Mouse (Mus musculus) limb, embryonic 12.5 days (tissue): ENCODE results near the gene 1700042G07Rik. TPM values are rescaled to one million over a fixed set of nuclear protein-coding genes. Genes with fewer than 3 reads are reported as not detected.
A peak's percentile ranks its signal among the peaks of the same experiment; 100 is the strongest.

Experiments
- ATAC-seq: fragments of 200-750 bp; cut with Nextera tagmentation; 2 replicates; pipeline ENCODE4 v1.8.0; 2017; ENCODE audit warnings: low read depth, moderate TSS enrichment; ENCODE audit not compliant: insufficient number of reproducible peaks, insufficient read depth, low FRiP score, low TSS enrichment
- H3K27ac ChIP-seq: fragments of 300-500 bp; sonication (generic); 2 replicates; pipeline ENCODE4 v1.5.1; 2016; ENCODE audit warnings: mild to moderate bottlenecking, moderate library complexity
- H3K27me3 ChIP-seq: fragments of 300-500 bp; sonication (generic); 2 replicates; pipeline ENCODE4 v1.6.1; 2016; ENCODE audit warnings: mild to moderate bottlenecking, moderate library complexity
- H3K36me3 ChIP-seq: fragments of 300-500 bp; sonication (generic); 2 replicates; pipeline ENCODE4 v1.6.1; 2016; ENCODE audit warnings: mild to moderate bottlenecking, moderate library complexity
- H3K4me1 ChIP-seq: fragments of 300-500 bp; sonication (generic); replicated peaks from 2 replicates; pipeline ENCODE4 v1.6.1; 2016
- H3K4me2 ChIP-seq: fragments of 300-500 bp; sonication (generic); 2 replicates; pipeline ENCODE4 v1.6.1; 2016; ENCODE audit warnings: mild to moderate bottlenecking, moderate library complexity
- H3K4me3 ChIP-seq: fragments of 300-500 bp; sonication (generic); replicated peaks from 2 replicates; pipeline ENCODE4 v1.5.1; 2016; ENCODE audit warnings: mild to moderate bottlenecking
- H3K9ac ChIP-seq: fragments of 300-500 bp; sonication (generic); replicated peaks from 2 replicates; pipeline ENCODE4 v1.6.1; 2016; ENCODE audit warnings: mild to moderate bottlenecking, moderate library complexity
- H3K9me3 ChIP-seq: fragments of 300-500 bp; sonication (generic); 2 replicates; pipeline ENCODE4 v1.6.1; 2016; ENCODE audit warnings: mild to moderate bottlenecking, moderate library complexity
- WGBS: fragments of 180-500 bp; shearing (Covaris S2); methylation state at CpG from one replicate; pipeline ENCODE4 v1.1.7; 2016; 5-methylcytosine and 5-hydroxymethylcytosine counted together
- polyA plus RNA-seq: library from polyadenylated mRNA; unstranded; fragments of >200 nt; fragmentation: Nextera tagmentation; extraction: Ambion mirVana; gene quantifications from 2 replicates; pipeline ENCODE4 v1.2.1, GENCODE M21; 2016

Gene 1700042G07Rik
- polyA plus RNA-seq = not detected in 2 replicates

DNA sequence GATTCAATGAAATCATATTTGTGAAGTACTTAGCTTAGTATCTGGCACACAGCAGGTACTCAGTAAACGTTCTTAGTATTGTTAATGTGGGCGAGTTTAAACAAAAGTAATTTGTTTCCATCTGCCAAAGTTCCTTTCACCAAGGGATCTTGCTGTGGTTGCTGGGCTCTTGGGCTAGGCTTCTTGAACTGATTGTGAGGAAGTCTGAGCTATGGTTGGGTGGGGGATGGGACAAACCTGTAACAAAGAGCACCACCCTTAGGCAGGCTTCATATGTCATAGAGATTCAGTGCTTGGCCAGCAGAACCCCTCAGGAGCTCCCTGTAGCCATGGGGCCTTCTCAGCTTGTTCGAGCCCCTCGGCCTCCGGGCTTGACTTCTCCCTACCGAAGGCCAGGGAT, at the start of gene 1700042G07Rik, which contains the start of gene Gm49337:
Gene 1700042G07Rik, plus strand, starts transcription at position 301 of the 400 bp plus-strand sequence.
Gene Gm49337, plus strand, starts transcription at position 313 of the 400 bp plus-strand sequence.
- Histone ChIP-seq H3K27me3 (no peaks in the 10 kb centered on the region), H3K36me3 (no peaks in the 10 kb centered on the region), H3K27ac (no peak within 1 kb of the TSS), H3K9ac (no peak within 1 kb of the TSS), H3K4me1 (peaks cover 29% of the 10 kb centered on the region), H3K9me3 (no peaks in the 10 kb centered on the region), H3K4me2 (no peak within 1 kb of the TSS), H3K4me3 (no peak within 1 kb of the TSS)
- WGBS = 87% methylated on average over 6 of the region's 6 CpGs
- ATAC-seq = no peak

DNA sequence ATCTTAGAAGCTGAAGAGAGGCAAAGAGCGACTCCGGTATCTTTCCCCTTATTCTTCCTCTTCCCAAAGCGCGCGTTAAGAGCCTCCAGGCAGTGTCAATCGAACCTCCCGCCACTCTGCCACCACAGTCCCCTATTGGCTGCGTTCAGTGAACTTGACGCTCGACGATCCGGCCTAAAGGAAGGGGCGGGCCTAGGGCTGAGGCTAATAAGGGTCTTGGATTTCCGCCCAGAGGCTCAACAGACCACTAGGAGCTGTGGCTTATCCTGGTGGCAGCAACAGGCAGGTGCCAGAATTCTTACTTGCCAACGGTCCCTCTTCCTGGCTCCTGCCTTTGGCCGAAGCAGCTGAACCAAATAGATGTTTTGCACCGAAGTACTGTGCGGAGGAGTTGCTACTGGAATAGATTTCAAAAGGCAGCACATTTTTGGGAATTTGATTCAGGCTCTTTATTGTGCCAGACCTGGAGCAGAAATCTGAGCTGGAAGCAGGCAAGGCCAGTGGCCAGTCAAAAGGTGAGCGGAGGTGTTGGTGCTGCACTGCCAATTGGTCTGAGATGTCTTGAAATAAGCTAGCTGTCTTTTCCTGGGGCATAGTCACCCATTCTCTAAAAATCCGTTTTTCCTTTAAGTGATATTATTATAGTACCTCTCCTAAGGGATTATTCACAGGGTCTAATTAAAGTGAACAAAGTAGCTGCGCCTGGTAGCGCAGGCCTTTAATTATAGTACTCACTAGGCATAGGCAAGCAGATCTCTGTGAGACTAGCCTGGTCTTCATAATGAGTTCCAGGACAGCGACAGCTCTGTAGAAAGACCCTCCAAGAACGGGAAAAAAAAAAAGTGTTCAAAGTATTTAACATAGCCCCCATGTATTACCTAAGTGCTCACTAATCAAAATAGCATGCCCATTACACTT, 49.3 kb upstream of the 1700042G07Rik start, which contains the start of the genes Rad54l and Pomgnt1:
Gene Rad54l, minus strand, starts transcription at position 89 of the 918 bp plus-strand sequence.
Gene Pomgnt1, plus strand, starts transcription at position 239 of the 918 bp plus-strand sequence.
- ATAC-seq = peak; percentile 98
- H3K9me3 ChIP-seq = no peaks in the 10 kb centered on the region
- H3K9ac ChIP-seq = peak within 1 kb of the TSS; percentile 66
- WGBS = 2% methylated on average over 24 of the region's 24 CpGs
- peak within 1 kb of the TSS; percentile 53 for H3K4me3 ChIP-seq
- H3K27me3 ChIP-seq = no peaks in the 10 kb centered on the region
- peak within 1 kb of the TSS; percentile 69 for H3K27ac ChIP-seq
- peak within 1 kb of the TSS; percentile 73 for H3K4me2 ChIP-seq
- H3K4me1 ChIP-seq = peaks cover 13% of the 10 kb centered on the region
- peaks cover 14% of the 10 kb centered on the region for H3K36me3 ChIP-seq

DNA sequence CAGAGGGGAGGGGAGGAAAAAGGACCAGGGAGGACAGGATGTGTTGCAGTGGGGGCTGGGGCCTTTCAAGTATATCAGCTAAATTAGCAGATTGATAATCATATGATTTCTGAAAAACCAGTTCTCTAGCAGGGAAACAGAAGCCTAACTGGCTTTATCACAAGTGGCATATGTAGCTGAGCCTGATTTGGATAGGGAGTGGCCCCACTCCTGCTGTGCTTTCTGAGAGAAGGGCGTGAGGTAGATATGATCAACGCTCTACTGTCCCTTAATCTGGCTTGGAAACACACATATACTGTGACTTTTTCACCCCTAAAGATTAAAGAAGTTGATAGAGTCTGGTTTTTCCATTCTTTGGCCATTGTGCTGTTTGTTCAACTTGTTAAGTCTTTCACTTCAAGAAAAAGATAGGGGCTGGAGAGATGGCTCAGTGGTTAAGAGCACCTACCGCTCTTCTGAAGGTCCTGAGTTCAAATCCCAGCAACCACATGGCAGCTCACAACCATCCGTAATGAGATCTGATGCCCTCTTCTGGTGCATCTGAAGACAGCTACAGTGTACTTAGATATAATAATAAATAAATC, 47.3 kb upstream of the 1700042G07Rik start:
- Histone ChIP-seq H3K9me3 (no peaks in the 10 kb centered on the region), H3K4me2 (no peak overlapping the region), H3K27me3 (no peaks in the 10 kb centered on the region), H3K4me3 (no peak overlapping the region), H3K4me1 (peaks cover 13% of the 10 kb centered on the region), H3K27ac (no peak overlapping the region), H3K36me3 (no peaks in the 10 kb centered on the region), H3K9ac (no peak overlapping the region)
- ATAC-seq = no peak
- WGBS = 94% methylated on average over 4 of the region's 4 CpGs

DNA sequence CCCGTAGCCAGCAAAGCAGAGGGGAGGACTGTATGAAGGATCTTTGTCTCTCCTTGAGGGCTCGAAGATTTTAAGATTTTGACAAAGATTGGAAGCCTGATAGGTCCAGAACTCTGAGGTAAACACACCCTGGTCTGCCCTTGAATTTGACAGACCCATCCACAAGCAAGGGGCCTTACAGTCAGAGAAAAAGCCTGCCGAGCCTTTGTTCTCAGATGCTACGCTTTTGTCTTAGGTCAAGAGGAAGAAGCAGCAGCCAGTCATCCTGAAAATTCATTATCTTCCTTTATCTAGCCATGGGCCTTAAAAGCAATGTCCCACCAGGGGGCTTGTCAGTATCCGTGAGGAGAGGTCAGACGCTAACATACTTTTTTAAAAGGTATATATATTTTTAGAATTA, 45.2 kb upstream of the 1700042G07Rik start:
- H3K27ac ChIP-seq = no peak overlapping the region
- no peak overlapping the region for H3K9ac ChIP-seq
- H3K27me3 ChIP-seq = no peaks in the 10 kb centered on the region
- no peak overlapping the region for H3K4me2 ChIP-seq
- WGBS = 80% methylated on average over 6 of the region's 6 CpGs
- no peaks in the 10 kb centered on the region for H3K36me3 ChIP-seq
- ATAC-seq = no peak
- no peaks in the 10 kb centered on the region for H3K9me3 ChIP-seq
- no peak overlapping the region for H3K4me3 ChIP-seq
- peaks cover 10% of the 10 kb centered on the region for H3K4me1 ChIP-seq

DNA sequence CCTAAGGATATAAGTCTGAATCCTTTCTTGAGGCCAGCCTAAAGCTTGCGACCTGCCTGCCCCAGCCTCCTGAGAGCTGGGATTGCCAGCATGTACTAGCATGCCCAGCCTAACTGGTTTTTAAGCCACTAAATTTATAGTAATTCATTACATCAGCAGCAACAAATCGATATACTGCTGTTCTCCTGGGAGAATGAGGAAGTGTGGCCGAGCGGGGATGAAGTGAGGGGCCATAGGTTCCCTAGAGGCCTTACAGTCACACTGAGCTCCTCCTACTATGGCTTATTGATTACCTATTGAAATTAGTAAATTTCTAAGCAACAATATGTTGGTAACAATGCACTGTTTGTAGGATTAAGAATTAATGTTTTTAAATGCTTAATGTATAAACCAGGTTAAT, 40.0 kb upstream of the 1700042G07Rik start:
- Histone ChIP-seq H3K27me3 (no peaks in the 10 kb centered on the region), H3K27ac (no peak overlapping the region), H3K4me1 (no peaks in the 10 kb centered on the region), H3K9ac (no peak overlapping the region), H3K4me3 (no peak overlapping the region), H3K4me2 (no peak overlapping the region), H3K36me3 (no peaks in the 10 kb centered on the region), H3K9me3 (no peaks in the 10 kb centered on the region)
- no peak for ATAC-seq
- WGBS = 90% methylated on average over 4 of the region's 4 CpGs

DNA sequence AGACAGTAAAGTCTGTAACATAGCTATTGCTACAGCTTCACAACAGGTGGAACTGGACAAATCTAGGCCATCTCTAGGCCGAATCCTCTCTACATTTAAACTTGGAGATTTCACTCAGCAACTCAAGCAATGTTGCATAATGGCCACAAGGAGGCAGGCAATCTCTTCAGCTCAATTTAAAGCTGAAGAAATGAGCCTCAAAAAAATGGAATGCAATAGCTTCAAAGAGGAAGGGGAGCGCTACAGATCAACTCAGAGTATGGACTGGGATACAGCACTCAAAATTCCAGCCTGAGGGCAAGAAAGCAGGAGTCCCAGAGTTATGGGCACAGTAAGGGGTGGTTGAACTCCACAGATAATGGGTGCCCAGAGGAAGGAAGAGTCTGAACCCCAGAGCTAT, 38.2 kb upstream of the 1700042G07Rik start:
- Histone ChIP-seq H3K27me3 (no peaks in the 10 kb centered on the region), H3K36me3 (no peaks in the 10 kb centered on the region), H3K9ac (no peak overlapping the region), H3K27ac (no peak overlapping the region), H3K9me3 (no peaks in the 10 kb centered on the region), H3K4me3 (no peak overlapping the region), H3K4me1 (no peaks in the 10 kb centered on the region), H3K4me2 (no peak overlapping the region)
- WGBS = 25% methylated on average over 2 of the region's 2 CpGs
- no peak for ATAC-seq

DNA sequence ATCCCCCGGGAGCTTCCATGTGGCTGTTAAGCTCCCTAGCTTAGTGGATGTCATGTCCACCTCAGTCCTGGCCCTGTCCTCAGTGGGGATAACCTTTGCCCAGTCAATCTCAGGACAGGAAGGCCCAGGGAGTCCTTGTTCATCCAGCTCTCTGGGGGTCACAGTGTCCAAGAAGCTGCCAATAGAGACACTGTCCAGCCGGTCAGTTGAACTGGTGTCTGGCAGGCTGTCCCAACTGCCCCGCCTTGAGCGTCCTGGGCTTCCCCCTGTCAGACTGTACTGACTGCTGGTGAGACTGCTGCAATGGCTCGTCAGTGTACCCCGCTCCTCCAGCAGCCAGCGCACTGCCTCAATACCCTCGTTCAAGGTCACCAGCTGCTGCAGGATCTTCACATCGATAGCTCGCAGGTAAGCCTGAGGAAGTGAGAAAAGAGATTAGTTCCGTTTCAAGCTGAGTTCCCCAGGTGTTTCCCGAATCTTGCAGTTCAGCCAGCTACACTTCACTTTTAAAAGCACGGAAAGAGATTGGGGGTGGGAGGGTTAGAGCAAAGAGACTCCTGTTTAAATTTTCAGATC, 35.7 kb upstream of the 1700042G07Rik start:
- H3K4me3 ChIP-seq = no peak overlapping the region
- ATAC-seq = no peak
- peaks cover 5% of the 10 kb centered on the region; the same call in 1 of the 2 replicates for H3K27me3 ChIP-seq
- H3K27ac ChIP-seq = no peak overlapping the region
- no peaks in the 10 kb centered on the region for H3K4me1 ChIP-seq
- no peaks in the 10 kb centered on the region for H3K36me3 ChIP-seq
- WGBS = 46% methylated on average over 13 of the region's 13 CpGs
- H3K4me2 ChIP-seq = no peak overlapping the region
- H3K9ac ChIP-seq = no peak overlapping the region
- H3K9me3 ChIP-seq = no peaks in the 10 kb centered on the region

DNA sequence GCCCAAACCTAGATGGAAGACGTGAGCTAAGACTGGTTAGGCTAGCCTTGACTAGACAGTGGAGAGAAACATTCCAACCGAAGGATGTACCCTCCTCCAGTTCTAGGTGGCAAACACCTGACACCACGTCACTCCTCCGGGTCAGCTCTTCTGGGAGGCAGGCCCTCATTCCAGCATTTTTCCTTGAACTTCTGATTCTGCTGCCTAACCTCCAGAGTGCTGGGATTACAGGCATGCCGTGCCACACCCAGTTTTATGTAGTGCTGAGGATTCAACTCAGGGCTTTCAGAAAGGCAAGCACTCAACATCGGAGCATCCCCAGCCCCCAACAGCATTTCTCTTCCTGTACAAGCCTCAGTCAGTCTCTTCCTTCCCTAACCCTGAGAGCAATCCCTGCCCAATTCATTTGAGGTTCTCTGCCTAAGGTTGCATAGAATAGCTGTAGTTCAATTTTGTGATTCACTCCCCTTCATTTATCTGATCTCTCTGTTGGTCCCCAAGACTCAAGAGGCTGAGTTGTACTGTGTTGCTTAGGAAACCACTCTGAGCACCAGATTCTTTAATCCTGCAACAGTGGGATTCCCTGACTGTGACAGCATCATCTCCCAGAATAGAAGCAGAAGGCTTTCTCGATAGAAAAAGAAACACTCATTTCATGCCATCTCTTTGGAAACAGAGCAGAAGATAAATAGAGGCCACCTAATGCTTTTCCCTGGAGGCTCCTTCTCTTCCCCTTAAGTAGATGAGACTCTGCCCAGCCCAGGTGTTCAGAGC, 32.2 kb upstream of the 1700042G07Rik start:
- Histone ChIP-seq H3K4me2 (no peak overlapping the region), H3K9ac (no peak overlapping the region), H3K27me3 (peaks cover 21% of the 10 kb centered on the region), H3K9me3 (no peaks in the 10 kb centered on the region), H3K27ac (no peak overlapping the region), H3K4me3 (no peak overlapping the region), H3K36me3 (no peaks in the 10 kb centered on the region), H3K4me1 (peaks cover 8% of the 10 kb centered on the region)
- ATAC-seq = no peak
- 84% methylated on average over 7 of the region's 7 CpGs for WGBS

DNA sequence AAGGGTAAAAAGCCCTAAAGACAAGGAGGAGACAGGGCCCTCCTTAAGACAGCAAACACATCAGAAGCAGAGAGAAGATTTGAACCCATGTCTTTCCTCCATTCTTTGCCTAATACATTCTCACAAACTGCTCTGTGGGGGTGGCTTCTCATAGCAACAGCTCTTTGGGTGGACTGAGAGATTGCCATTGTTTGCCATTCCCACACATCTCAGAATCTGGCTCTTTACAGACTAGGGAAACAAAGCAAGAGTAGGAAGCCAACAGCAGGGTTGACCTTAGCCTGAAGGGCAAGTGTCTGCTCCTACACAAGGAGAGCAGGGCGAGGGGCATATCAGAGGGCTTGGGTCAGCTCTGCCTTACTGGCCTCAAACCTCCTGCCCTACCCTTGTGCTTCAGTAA, 31.4 kb upstream of the 1700042G07Rik start:
- Histone ChIP-seq H3K4me3 (no peak overlapping the region), H3K9me3 (no peaks in the 10 kb centered on the region), H3K27me3 (peaks cover 21% of the 10 kb centered on the region), H3K27ac (no peak overlapping the region), H3K36me3 (no peaks in the 10 kb centered on the region), H3K9ac (no peak overlapping the region), H3K4me2 (no peak overlapping the region), H3K4me1 (peaks cover 8% of the 10 kb centered on the region)
- WGBS = 83% methylated on average over 1 of the region's 1 CpGs
- ATAC-seq = no peak

DNA sequence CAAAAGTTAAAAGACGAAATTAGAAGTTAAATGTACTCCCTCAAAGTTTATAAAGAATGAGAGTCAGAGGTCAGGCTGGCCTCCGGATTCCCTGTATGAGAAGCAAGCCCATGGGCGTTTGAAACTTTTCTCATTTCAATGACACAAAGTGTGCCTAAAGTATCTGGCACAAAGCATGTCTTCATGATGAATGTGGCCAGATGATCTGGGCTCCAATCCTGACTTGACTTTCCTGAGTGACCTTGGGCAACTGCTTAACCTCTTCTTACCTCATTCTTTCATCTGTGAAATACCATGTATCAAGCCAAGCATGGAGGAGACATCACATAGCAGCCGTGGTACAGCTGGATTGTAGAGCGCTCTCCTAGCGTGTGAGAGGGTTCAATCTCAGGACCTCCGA, 30.9 kb upstream of the 1700042G07Rik start:
- Histone ChIP-seq H3K9ac (no peak overlapping the region), H3K4me2 (no peak overlapping the region), H3K27me3 (peaks cover 21% of the 10 kb centered on the region), H3K4me1 (peaks cover 8% of the 10 kb centered on the region), H3K9me3 (no peaks in the 10 kb centered on the region), H3K27ac (no peak overlapping the region), H3K36me3 (no peaks in the 10 kb centered on the region), H3K4me3 (no peak overlapping the region)
- ATAC-seq = no peak
- WGBS = 80% methylated on average over 7 of the region's 7 CpGs
